8 mouse cellular contexts compared by ENCODE assay signal in the genomic region with DNA sequence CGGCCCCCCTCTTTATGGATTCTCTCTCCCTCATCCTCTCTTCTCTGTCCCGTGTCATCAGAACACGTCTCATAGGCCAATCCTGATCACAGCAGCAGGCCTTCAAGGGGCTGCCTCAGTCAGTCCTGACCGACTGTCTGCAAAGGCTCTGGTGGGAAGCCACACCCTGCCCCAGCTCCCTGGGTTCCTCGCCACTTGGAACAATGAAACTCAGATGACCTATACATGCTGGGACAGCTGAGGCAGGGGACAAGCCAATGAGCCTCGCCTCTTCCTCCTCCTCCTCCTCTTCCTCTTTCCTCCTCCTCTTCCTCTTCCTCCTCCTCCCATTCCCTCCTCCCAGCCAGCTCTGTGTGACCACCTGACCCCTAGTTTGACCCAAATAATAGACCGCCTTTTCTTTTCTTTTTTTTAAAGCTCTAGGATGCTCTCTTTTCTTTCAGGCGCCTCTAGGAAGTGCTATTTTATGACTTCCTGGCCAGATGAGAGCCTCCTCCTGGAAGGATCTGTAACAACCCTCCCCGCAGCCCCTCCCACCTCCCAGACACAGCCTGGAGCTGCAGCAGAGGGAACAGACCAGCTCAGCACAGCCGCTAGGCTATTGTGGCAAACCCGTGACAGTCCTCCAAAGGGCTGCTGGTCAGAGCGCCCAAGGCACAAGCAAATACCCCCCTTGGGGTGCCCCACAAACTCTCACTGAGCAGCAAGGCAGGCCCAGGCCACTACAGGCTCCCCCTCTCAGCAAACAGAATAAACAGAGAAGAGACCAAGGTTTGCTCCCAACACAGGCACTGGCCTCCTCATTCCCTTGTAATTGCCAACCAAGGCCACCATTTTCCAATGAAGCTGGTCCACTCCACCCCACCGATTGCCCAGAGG. TPM values are rescaled to one million over a fixed set of nuclear protein-coding genes. Genes with fewer than 3 reads are reported as not detected.
DNase-seq lines count a peak whose midpoint lies in the region; ATAC-seq and TF ChIP-seq lines count a peak whose summit lies in the region.

No protein-coding gene starts in this region.

- H3K4me2 ChIP-seq in embryonic facial prominence, embryonic 15.5 days (replicated peaks) = peak overlapping the region; percentile 23
- H3K4me2 ChIP-seq in heart, embryonic 12.5 days = peak overlapping the region; percentile 41
- peak overlapping the region; percentile 37; the same call in 1 of the 2 replicates for H3K4me2 ChIP-seq in kidney, postnatal 0 days (ENCODE audit: low read length)
- H3K4me2 ChIP-seq in liver, embryonic 14.5 days (ENCODE audit: low read depth) = no peak overlapping the region
- H3K4me2 ChIP-seq in neural tube, embryonic 11.5 days (ENCODE audit: low read depth) = peak overlapping the region; percentile 33

- 35% methylated on average over 13 of the region's 13 CpGs for WGBS in embryonic facial prominence, embryonic 15.5 days
- WGBS in heart, embryonic 12.5 days = 36% methylated on average over 13 of the region's 13 CpGs
- WGBS in kidney, postnatal 0 days = 17% methylated on average over 13 of the region's 13 CpGs
- whole genome bisulfite sequencing in liver, embryonic 14.5 days (ENCODE audit: insufficient replicate concordance) = 63% methylated on average over 13 of the region's 13 CpGs
- 12% methylated on average over 13 of the region's 13 CpGs for WGBS in neural tube, embryonic 11.5 days

- peak overlapping the region; percentile 77 for H3K27ac ChIP-seq in embryonic facial prominence, embryonic 15.5 days (replicated peaks)
- peak overlapping the region; percentile 68 for H3K27ac ChIP-seq in heart, embryonic 12.5 days (ENCODE audit: poor library complexity, severe bottlenecking)
- peak overlapping the region; percentile 96 for H3K27ac ChIP-seq in kidney, postnatal 0 days
- no peak overlapping the region for H3K27ac ChIP-seq in liver, embryonic 14.5 days
- peak overlapping the region; percentile 94 for H3K27ac ChIP-seq in neural tube, embryonic 11.5 days (ENCODE audit: low read depth, low read length)

- H3K9ac ChIP-seq in embryonic facial prominence, embryonic 15.5 days = no peak overlapping the region
- H3K9ac ChIP-seq in heart, embryonic 12.5 days = peak overlapping the region; percentile 55
- peak overlapping the region; percentile 54 for H3K9ac ChIP-seq in kidney, postnatal 0 days (ENCODE audit: low read depth, low read length)
- H3K9ac ChIP-seq in liver, embryonic 14.5 days (replicated peaks) = no peak overlapping the region
- H3K9ac ChIP-seq in neural tube, embryonic 11.5 days (ENCODE audit: low read length) = peak overlapping the region; percentile 52

- H3K4me3 ChIP-seq in embryonic facial prominence, embryonic 15.5 days (replicated peaks) = no peak overlapping the region
- no peak overlapping the region for H3K4me3 ChIP-seq in heart, embryonic 12.5 days
- H3K4me3 ChIP-seq in kidney, postnatal 0 days (replicated peaks; ENCODE audit: low read depth, low read length) = no peak overlapping the region
- H3K4me3 ChIP-seq in liver, embryonic 14.5 days (ENCODE audit: insufficient read depth in 1 of 2, low read depth in 2 of 2, low read length in 2 of 2) = no peak overlapping the region
- H3K4me3 ChIP-seq in neural tube, embryonic 11.5 days (ENCODE audit: low read depth, low read length) = no peak overlapping the region

- DNase-seq in spleen, postnatal 36 days (ENCODE audit: low spot score in 2 of 2) = peak; percentile 33 to 39
- no peak for DNase-seq in spleen, adult 18-20 months
- peak; percentile 98 for DNase-seq in kidney, postnatal 0 days (ENCODE audit: low spot score)
- no peak for DNase-seq in liver, embryonic 14.5 days (ENCODE audit: low read depth in 3 of 3, low spot score in 3 of 3)
- DNase-seq in neural tube, embryonic 11.5 days (ENCODE audit: low spot score) = peak; percentile 78

- TF ChIP-seq CTCF in kidney, postnatal 0 days (IDR thresholded peaks at IDR 0.05; ENCODE audit: low read depth) = peak; percentile 43; the same call in 1 of the 2 replicates
- no peak for TF ChIP-seq CTCF in liver, embryonic 14.5 days (IDR thresholded peaks at IDR 0.05; ENCODE audit: low read depth)

- H3K27me3 ChIP-seq in embryonic facial prominence, embryonic 15.5 days = no peaks in the 10 kb centered on the region
- no peaks in the 10 kb centered on the region for H3K27me3 ChIP-seq in heart, embryonic 12.5 days (replicated peaks)
- no peaks in the 10 kb centered on the region for H3K27me3 ChIP-seq in kidney, postnatal 0 days (ENCODE audit: insufficient read depth, low read length)
- H3K27me3 ChIP-seq in liver, embryonic 14.5 days (ENCODE audit: control insufficient read depth, insufficient read depth, low read length) = no peaks in the 10 kb centered on the region
- no peaks in the 10 kb centered on the region for H3K27me3 ChIP-seq in neural tube, embryonic 11.5 days (ENCODE audit: control insufficient read depth, insufficient read depth, low read length)

- ATAC-seq in embryonic facial prominence, embryonic 15.5 days (ENCODE audit: insufficient number of reproducible peaks, low FRiP score, low TSS enrichment, low read depth) = peak; percentile 71; the same call in 1 of the 2 replicates
- ATAC-seq in heart, embryonic 12.5 days (ENCODE audit: insufficient number of reproducible peaks, low FRiP score) = peak; percentile 75
- ATAC-seq in kidney, postnatal 0 days (replicated peaks; ENCODE audit: low FRiP score, low read depth) = peak; percentile 88
- ATAC-seq in liver, embryonic 14.5 days (ENCODE audit: insufficient read depth) = peak; percentile 38; the same call in 1 of the 2 replicates
- ATAC-seq in neural tube, embryonic 11.5 days (ENCODE audit: insufficient read depth, low FRiP score, low TSS enrichment) = peak; percentile 76
- no peak for ATAC-seq in CD4-positive, CD25-positive, alpha-beta regulatory T cell, adult 4 months

- no peak for TF ChIP-seq EP300 in liver, embryonic 14.5 days (IDR thresholded peaks at IDR 0.05; ENCODE audit: low read depth)

- H3K9me3 ChIP-seq in embryonic facial prominence, embryonic 15.5 days (replicated peaks) = no peaks in the 10 kb centered on the region
- H3K9me3 ChIP-seq in heart, embryonic 12.5 days (replicated peaks) = no peaks in the 10 kb centered on the region
- H3K9me3 ChIP-seq in kidney, postnatal 0 days (replicated peaks; ENCODE audit: low read length) = no peaks in the 10 kb centered on the region
- no peaks in the 10 kb centered on the region for H3K9me3 ChIP-seq in liver, embryonic 14.5 days (ENCODE audit: control insufficient read depth, low read length)
- no peaks in the 10 kb centered on the region for H3K9me3 ChIP-seq in neural tube, embryonic 11.5 days (ENCODE audit: control insufficient read depth, low read length)

- H3K36me3 ChIP-seq in embryonic facial prominence, embryonic 15.5 days = peaks cover 20% of the 10 kb centered on the region
- H3K36me3 ChIP-seq in heart, embryonic 12.5 days = peaks cover 37% of the 10 kb centered on the region
- H3K36me3 ChIP-seq in kidney, postnatal 0 days (ENCODE audit: insufficient read depth, low read length) = 0 out of 2 replicates have a peak, but pooled peaks cover 13% of the 10 kb centered on the region
- peaks cover 61% of the 10 kb centered on the region for H3K36me3 ChIP-seq in liver, embryonic 14.5 days (replicated peaks; ENCODE audit: control insufficient read depth, insufficient read depth, low read depth)
- H3K36me3 ChIP-seq in neural tube, embryonic 11.5 days (ENCODE audit: control insufficient read depth, insufficient read depth, low read length) = no peaks in the 10 kb centered on the region; the same call in 1 of the 2 replicates

- peaks cover 70% of the 10 kb centered on the region for H3K4me1 ChIP-seq in embryonic facial prominence, embryonic 15.5 days
- H3K4me1 ChIP-seq in heart, embryonic 12.5 days (replicated peaks) = peaks cover 78% of the 10 kb centered on the region
- H3K4me1 ChIP-seq in kidney, postnatal 0 days (replicated peaks; ENCODE audit: insufficient read depth, low read length) = peaks cover 58% of the 10 kb centered on the region
- peaks cover 3 to 41% of the 10 kb centered on the region in 2 experiments for H3K4me1 ChIP-seq in liver, embryonic 14.5 days (replicated peaks; ENCODE audit: control insufficient read depth in 2 of 2, insufficient read depth in 2 of 2, low read length in 1 of 2)
- H3K4me1 ChIP-seq in neural tube, embryonic 11.5 days (ENCODE audit: control insufficient read depth, insufficient read depth, low read length) = peaks cover 53% of the 10 kb centered on the region

RNA-seq across cellular contexts. Expression of a gene that starts 24.1 kb away (rescaled TPM):
- polyA plus RNA-seq in embryonic facial prominence, embryonic 15.5 days (2015; fragmentation: Nextera tagmentation; extraction: Ambion mirVana) = 50.4 and 50.9 TPM in 2 replicates
- 44.7 and 48.0 TPM in 2 replicates for polyA plus RNA-seq in heart, embryonic 12.5 days (2016; fragmentation: Nextera tagmentation; extraction: Ambion mirVana)
- polyA plus RNA-seq in kidney, postnatal 0 days (2015; fragmentation: Nextera tagmentation; extraction: Ambion mirVana) = 39.6 and 41.7 TPM in 2 replicates
- 13.5 and 17.7 TPM in 2 replicates for polyA plus RNA-seq in liver, embryonic 14.5 days (2012; rRNA removed)
- 16.3 and 18.5 TPM in 2 replicates for polyA plus RNA-seq in liver, embryonic 14.5 days (2014; fragmentation: Nextera tagmentation; extraction: Ambion mirVana)
- 52.9 and 54.5 TPM in 2 replicates for polyA plus RNA-seq in neural tube, embryonic 11.5 days (2014; fragmentation: Nextera tagmentation; extraction: Ambion mirVana)
- 10 to 100 TPM; 66.6 to 75.4 TPM for polyA plus RNA-seq in CD4-positive, CD25-positive, alpha-beta regulatory T cell, adult 4 months (2017; shearing (Covaris generic))

Comparison
In these comparisons a context has a peak if more than half of its experiments do, and no peak if none do; other contexts are left out.
1. DNase-seq: peak in spleen, postnatal 36 days (2 of 2), kidney, postnatal 0 days (single experiment) and neural tube, embryonic 11.5 days (single experiment); none in spleen, adult 18-20 months (0 of 2) and liver, embryonic 14.5 days (0 of 3).
2. H3K9ac ChIP-seq: peak in heart, embryonic 12.5 days (single experiment), kidney, postnatal 0 days (single experiment) and neural tube, embryonic 11.5 days (single experiment); none in embryonic facial prominence, embryonic 15.5 days (single experiment) and liver, embryonic 14.5 days (single experiment).